Mouse (Mus musculus) heart, adult 18-20 months (tissue): Measurements from ENCODE around the gene Retnlb. TPM values are rescaled to one million over a fixed set of nuclear protein-coding genes. Genes with fewer than 3 reads are reported as not detected.

ENCODE experiments used
- DNase-seq, 2 experiments: peaks; one replicate each; pipeline ENCODE4 v3.0.0; 2021 to 2022; ENCODE audit warnings: mixed read lengths in 1 of 2
- long read RNA-seq, 2 experiments: library from polyadenylated mRNA; stranded (forward); transcript quantifications; one replicate each; pipeline ENCODE4 v2.0.0; 2021
- total RNA-seq, 2 experiments: library from RNA; stranded (reverse); gene quantifications; 2 replicates each; pipeline ENCODE4 v1.2.3; 2021

The Retnlb gene
- not detected for total RNA-seq
- long read RNA-seq, experiment 1, result 0 reads
- long read RNA-seq, experiment 2, result 0 reads

- DNase-seq, result no peak
Observed at GRCm38 (mm10) chr16:48816695-48817094, at the start of gene Retnlb. Gene Retnlb (plus strand): TSS chr16:48816856.

- no peak for DNase-seq
Observed at GRCm38 (mm10) chr16:48769183-48769582, 47.5 kb upstream of the Retnlb start.

- DNase-seq, result no peak
Observed at GRCm38 (mm10) chr16:48771971-48772445, 44.6 kb upstream of the Retnlb start, which contains the start of gene Trat1. Gene Trat1 (minus strand): TSS chr16:48772021.

GRCm38 (mm10) chr16:48777254-48777653 lies 39.4 kb upstream of the Retnlb start:
- no peak for DNase-seq

GRCm38 (mm10) chr16:48786258-48786657 lies 30.4 kb upstream of the Retnlb start:
- DNase-seq, result no peak

- DNase-seq, result no peak
Observed at GRCm38 (mm10) chr16:48788704-48789185, 27.9 kb upstream of the Retnlb start.

- no peak for DNase-seq
Observed at GRCm38 (mm10) chr16:48798285-48798684, 18.4 kb upstream of the Retnlb start.

GRCm38 (mm10) chr16:48799470-48799869 lies 17.2 kb upstream of the Retnlb start:
- no peak for DNase-seq

- DNase-seq, result no peak
Observed at GRCm38 (mm10) chr16:48800906-48801305, 15.8 kb upstream of the Retnlb start.

- no peak for DNase-seq
Observed at GRCm38 (mm10) chr16:48805412-48805811, 11.2 kb upstream of the Retnlb start.

GRCm38 (mm10) chr16:48806521-48806920 lies 10.1 kb upstream of the Retnlb start:
- no peak for DNase-seq

GRCm38 (mm10) chr16:48809374-48809773 lies 7.3 kb upstream of the Retnlb start:
- DNase-seq, result no peak

- DNase-seq, result peak; percentile 6
Observed at GRCm38 (mm10) chr16:48811881-48812436, 4.7 kb upstream of the Retnlb start.

GRCm38 (mm10) chr16:48818524-48818923 lies 1.9 kb downstream of the Retnlb start:
- no peak for DNase-seq

GRCm38 (mm10) chr16:48826474-48826873 lies 9.8 kb downstream of the Retnlb start:
- DNase-seq, result no peak

- DNase-seq, result no peak
Observed at GRCm38 (mm10) chr16:48827625-48828024, 11.0 kb downstream of the Retnlb start.

- DNase-seq, result no peak
Observed at GRCm38 (mm10) chr16:48829060-48829459, 12.4 kb downstream of the Retnlb start.

- no peak for DNase-seq
Observed at GRCm38 (mm10) chr16:48832055-48832454, 15.4 kb downstream of the Retnlb start.

- DNase-seq, result peak in 1 of 2 experiments; percentile 21
Observed at GRCm38 (mm10) chr16:48833626-48834025, 17.0 kb downstream of the Retnlb start.

GRCm38 (mm10) chr16:48842266-48842665 lies 25.6 kb downstream of the Retnlb start, which contains the start of gene Retnla:
Gene Retnla (plus strand): TSS chr16:48842551.
- DNase-seq, result no peak

GRCm38 (mm10) chr16:48843671-48844386 lies 27.2 kb downstream of the Retnlb start:
- DNase-seq, result no peak

GRCm38 (mm10) chr16:48865004-48865403 lies 48.3 kb downstream of the Retnlb start:
- DNase-seq, result peak in 1 of 2 experiments; percentile 47

- DNase-seq, result no peak
Observed at GRCm38 (mm10) chr16:48867690-48868089, 51.0 kb downstream of the Retnlb start.
